Mouse (Mus musculus): ENCODE measurements at regions not wholly inside any gene's neighbourhood (a gene's known extent, or its start where the extent isn't known, plus 50 kb on each side); places are given as distances from the start of the nearest gene placed in this dataset.

GRCm38 (mm10) chr4:140403128-140403527 is 156.5 kb upstream of the Igsf21 start:
- intact Hi-C loops (cut with DNase I), result no loop called here
- no peak for DNase-seq

DNA sequence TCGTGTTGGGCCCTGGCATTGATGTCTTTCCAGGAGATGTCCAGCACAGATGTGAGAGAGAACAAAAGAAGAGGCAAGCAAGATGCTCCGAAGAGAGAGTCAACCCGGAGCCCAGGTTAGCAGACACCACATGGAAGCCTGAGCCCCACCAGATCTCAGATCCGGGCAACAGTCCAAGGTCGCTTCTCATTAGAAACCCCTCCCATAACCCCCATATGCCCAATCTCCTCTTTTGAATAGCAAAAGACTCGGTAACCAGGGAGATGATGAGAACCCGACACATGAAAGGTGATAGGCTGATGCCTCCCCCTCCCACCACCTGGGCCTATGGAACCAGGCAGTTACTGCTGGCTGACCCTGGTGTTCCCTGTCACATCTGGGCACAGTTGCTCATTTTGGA is 155.7 kb upstream of the Igsf21 start:
- intact Hi-C loops (cut with DNase I), result no loop called here
- DNase-seq, result no peak

DNA sequence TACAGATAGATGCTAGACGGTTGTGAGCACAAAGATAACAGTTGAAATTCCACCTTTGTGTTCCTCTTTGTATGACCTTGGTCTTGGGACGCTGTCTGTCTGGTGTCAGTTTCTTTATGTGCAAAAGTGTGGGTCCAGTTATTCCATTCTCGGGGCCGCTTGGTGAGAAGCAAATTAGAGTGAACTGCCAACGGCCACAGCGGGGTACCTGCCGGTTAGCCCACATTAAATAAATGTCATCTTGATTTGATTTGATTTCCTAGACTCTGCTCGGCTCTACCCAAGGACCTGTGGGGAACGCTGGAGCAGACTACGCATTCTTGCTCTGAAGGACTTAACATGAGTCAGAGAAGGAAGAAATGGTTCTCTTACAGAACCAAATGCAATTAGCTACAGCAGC is 155.0 kb upstream of the Igsf21 start:
- no peak for DNase-seq
- intact Hi-C loops (cut with DNase I), result no loop called here

GRCm38 (mm10) chr4:140396548-140396947 is 150.0 kb upstream of the Igsf21 start:
- DNase-seq, result no peak
- intact Hi-C loops (cut with DNase I), result no loop called here

- no peak for DNase-seq
- intact Hi-C loops (cut with DNase I), result no loop called here
These were observed 145.7 kb upstream of the Igsf21 start for GRCm38 (mm10) chr4:140392290-140392689.

- intact Hi-C loops (cut with DNase I), result no loop called here
- DNase-seq, result peak in 1 of 2 experiments; percentile 5
These were observed 144.2 kb upstream of the Igsf21 start for GRCm38 (mm10) chr4:140390684-140391234.

- intact Hi-C loops (cut with DNase I), result no loop called here
- no peak for DNase-seq
These were observed 139.1 kb upstream of the Igsf21 start for GRCm38 (mm10) chr4:140385686-140386085.

DNA sequence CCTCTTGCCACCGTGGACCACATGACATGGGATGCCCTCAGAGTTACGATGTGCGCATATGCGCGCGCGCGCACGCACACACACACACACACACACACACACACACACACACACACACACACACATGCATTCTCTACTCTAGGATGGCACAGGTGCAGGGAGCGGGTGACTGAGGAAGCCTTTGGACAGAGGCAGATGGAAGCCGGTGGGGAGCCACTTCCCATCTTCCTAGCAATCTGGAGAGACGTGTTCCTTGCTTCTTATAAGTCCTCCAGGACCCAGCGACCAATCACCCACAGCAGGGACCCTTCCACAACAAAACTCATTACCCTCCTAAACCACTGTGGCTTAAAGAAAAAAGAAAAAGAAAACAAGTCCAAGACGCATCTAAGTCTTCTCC is 138.6 kb upstream of the Igsf21 start:
- DNase-seq, result no peak
- intact Hi-C loops (cut with DNase I), result no loop called here

DNA sequence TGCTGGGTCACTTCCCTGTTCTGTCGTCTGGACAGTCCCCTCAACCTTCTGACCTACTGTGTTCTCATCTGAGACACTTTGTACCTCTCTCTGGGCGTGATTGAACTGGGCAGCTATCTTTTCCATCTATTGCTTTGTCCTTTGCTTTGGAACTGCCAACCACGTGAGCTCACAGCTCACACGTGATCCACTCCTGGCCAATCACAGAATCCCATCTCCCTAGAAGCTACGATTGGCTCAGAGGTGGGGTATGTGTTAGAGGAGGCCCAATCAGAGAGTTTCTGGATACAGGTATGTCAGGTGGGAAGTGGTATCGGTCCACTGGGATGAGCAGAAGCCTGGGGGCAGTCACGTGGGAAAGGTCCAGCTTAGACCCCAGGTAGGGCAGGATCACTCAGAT is 137.0 kb upstream of the Igsf21 start:
- DNase-seq, result no peak
- intact Hi-C loops (cut with DNase I), result no loop called here

DNA sequence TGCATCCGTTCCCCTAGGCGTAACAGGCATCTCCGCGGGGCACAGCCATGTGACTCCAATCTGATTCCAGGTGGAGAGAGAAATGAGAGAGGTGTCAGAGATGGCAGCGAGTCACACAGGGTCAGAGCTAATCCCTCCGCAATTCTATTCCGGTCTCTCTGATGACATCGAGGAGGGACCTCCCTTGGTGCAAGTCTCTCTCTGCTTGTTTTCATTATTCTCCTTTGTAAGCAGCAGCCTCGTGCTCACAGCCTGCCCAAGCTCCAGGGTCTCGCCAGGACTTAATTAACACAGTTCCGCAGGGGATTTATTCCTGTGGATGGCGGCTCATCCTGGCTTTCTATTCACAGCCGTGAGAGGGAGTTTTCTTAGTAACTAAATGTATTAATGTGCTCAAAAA is 134.1 kb upstream of the Igsf21 start:
- intact Hi-C loops (cut with DNase I), result no loop called here
- no peak for DNase-seq

GRCm38 (mm10) chr4:140377941-140378340 is 131.4 kb upstream of the Igsf21 start:
- DNase-seq, result no peak
- intact Hi-C loops (cut with DNase I), result no loop called here

DNA sequence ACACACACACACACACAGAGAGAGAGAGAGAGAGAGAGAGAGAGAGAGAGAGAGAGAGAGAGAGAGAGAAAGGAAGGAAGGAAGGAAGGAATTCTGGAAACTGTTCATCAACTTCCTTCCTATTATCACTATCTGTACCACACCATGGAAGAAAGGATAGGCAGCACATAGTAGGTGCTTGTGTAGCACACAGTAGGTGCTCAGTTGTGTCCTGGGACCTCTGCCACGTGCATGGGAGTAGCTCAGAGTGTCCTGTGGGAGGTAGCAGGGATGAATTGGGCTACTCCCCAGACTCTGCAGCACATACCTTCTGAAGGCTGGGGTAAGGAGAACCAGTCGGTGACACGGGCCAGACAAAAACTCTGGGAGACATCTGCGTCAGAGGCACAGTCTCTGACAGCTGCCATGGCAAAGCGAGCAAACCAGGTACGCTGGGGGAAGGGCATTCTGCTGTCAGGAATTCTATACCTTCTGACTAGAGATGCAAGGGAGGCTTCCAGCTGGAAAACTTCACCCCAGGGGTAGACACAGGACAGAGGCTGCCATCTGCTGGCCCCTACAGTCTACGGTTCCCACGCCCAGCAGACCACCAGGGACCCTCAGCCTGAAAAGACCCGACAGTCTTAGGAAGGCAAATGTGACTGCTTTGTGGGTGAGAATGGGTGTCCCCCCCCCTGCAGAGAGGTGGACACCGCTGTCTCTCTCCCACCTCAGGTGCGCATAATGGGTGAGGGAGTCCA is 126.2 kb upstream of the Igsf21 start:
- no peak for DNase-seq
- intact Hi-C loops (cut with DNase I), result no loop called here

GRCm38 (mm10) chr4:140371426-140372213 is 125.0 kb upstream of the Igsf21 start:
- DNase-seq, result no peak
- intact Hi-C loops (cut with DNase I), result no loop called here

- no peak for DNase-seq
- intact Hi-C loops (cut with DNase I), result no loop called here
These were observed 120.5 kb upstream of the Igsf21 start for GRCm38 (mm10) chr4:140366975-140367680.

DNA sequence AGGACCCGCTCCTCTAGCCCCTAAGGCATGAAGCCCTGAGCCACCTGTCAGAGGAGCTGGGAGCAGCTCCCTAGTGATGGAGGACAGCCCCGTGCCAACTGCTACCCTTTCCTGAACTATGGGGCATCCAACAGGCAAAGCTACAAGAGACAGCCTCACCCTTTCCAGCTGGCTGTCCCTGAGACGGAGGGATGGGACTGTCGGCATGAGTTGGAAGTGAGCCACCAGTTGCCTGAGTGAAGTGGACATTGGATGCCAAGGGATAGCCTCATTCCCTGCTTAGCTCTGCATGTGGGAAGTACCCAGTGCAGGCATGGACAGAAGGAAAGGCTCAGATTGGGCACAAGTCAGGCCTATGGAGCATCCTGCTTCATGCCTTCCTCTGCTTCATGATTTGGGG is 112.3 kb upstream of the Igsf21 start:
- no peak for DNase-seq
- intact Hi-C loops (cut with DNase I), result no loop called here

DNA sequence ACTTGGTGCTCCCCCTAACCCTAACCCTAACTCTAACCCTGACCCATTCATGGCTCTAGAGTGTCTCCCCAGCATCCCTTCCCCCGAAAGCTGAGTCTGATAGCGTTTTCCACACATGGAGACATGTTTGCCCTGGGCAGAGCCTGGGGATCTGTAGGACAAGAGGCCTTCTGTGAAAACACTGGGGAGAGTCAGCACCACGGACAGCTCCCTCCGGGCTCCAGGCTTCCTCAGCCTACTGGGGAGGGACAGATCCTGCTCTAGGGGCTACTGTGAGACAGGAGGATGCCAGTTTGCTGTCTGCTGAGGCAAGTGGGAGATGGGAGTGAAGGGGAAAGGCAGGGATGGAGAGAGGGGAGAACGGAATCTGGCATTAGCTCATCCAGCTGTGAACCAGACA is 111.5 kb upstream of the Igsf21 start:
- DNase-seq, result peak; percentile 81 to 87
- intact Hi-C loops (cut with DNase I), result no loop called here

DNA sequence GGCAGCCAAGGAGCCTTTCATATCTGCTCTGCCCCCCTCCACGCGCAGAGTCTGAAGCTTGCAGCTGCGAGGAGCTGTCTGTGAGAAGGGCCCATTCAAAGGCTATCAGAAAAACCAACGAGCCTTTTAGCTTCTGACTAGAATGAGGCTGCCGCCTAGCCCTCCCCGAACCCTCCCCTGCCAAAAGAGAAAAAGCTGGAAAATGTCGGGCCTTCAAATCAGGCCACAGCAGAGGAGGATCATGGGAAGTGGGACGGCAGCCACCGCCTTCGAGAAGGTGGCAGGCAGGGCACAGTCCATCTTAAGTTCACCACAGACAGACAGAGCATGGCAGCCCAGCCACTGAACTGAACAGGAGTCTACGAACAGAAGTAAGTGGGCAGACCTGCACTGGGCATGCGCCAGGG is 108.6 kb upstream of the Igsf21 start:
- intact Hi-C loops (cut with DNase I), result no loop called here

DNA sequence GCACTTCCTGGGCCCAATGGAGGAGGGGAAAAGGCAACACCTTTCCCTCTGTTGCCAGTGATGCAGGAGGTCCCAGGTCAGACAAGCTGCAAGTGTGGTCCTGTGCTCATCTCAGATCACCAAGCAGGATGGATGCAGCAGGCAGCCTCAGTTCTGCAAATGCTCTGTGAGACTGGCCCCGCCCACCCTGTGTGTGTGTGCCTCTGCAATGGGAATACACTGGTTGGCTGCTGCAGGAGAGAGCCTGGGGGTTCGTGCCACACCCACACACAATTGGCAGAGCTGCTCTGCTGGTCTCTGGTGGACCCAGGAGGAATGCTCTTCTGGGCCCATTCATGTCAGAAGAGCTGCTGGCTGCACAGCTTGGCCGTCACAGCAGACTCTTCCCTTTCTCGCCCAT is 102.2 kb upstream of the Igsf21 start:
- no peak for DNase-seq
- intact Hi-C loops (cut with DNase I), result no loop called here

More for the DNA sequence above, 108.6 kb upstream of the Igsf21 start:
- DNase-seq, result no peak

DNA sequence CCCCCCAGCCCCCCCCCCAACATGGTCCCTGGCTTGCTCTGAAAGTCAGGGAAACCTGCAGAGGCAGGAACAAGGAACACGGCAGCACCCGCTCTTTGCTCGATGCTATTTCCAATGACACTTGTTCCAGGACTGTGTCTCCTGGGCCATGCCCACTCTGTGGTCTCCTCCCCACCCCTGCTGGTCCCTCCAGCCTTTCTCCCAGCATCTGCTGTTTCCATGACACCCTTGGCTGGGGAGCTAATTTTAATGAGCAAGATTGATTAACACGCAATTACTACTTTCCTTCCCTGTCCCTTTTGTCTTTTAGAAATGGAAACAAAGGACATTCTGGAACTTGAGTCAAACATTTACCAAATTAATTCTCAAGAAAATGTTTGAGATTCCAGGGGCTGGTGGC is 83.6 kb upstream of the Igsf21 start:
- intact Hi-C loops (cut with DNase I), result no loop called here
- no peak for DNase-seq

GRCm38 (mm10) chr4:140326706-140327440 is 80.3 kb upstream of the Igsf21 start:
- peak; percentile 4 to 14 for DNase-seq
- intact Hi-C loops (cut with DNase I), result no loop called here

DNA sequence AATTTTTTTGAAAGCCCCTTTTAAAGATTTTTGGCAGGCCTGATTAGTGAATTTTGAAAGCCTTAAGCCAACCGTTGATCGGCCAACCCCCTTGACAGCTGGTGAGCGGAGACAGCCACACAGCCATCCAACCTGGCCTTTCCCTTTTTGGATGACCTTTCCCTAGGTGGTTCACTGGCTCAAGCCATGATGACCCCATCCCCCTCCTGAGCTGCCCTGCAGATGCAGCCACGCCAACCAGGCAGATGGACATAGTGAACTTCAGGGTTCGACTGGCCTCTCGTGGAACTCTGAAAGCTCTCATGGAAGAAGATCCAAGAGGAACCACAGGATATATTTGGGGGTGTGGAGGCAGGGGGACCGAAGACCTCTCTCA is 79.1 kb upstream of the Igsf21 start:
- intact Hi-C loops (cut with DNase I), result no loop called here
- DNase-seq, result no peak

All from heart, postnatal 10 days (tissue).